Mouse (Mus musculus) adrenal gland, adult (tissue): ENCODE data around the gene Gm14409.
"Not testable (repeated sequence)": the region's sequence is repeated elsewhere in the genome, so short reads cannot be mapped to it uniquely, and the experiment has no call there.

Experiments
- DNase-seq, 2 experiments: peaks; one replicate each; pipeline ENCODE4 v3.0.0; 2022 to 2023; ENCODE audit warnings: low spot score in 1 of 2; ENCODE audit not compliant: inconsistent age in 2 of 2

Gene Gm14409

GRCm38 (mm10) chr2:177266936-177267335 lies at the start of gene Gm14409:
Gene Gm14409, minus strand, starts transcription at chr2:177267036.
- not testable (repeated sequence) for DNase-seq

DNA sequence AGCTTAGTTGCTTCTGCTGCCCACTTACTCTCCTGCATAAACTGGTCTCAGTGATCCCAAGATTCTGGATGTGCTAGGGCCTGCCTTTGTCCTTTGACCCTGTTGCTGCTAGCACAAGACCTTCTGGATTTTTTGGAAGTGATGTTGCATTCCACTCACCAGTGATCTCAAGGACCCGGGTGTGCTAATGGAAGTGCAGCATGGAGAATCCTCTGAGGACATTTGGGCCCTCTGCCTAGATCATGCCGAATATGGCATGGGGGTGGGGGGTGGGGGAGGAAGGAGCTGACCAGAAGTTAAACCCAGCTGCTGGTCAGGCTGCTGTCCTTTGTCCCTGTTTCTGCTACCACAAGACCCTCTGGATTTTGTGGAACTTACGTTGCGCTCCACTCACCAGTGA lies 42.8 kb upstream of the Gm14409 start:
- DNase-seq, result not testable (repeated sequence)

GRCm38 (mm10) chr2:177304980-177305379 lies 38.1 kb upstream of the Gm14409 start:
- not testable (repeated sequence) for DNase-seq

DNA sequence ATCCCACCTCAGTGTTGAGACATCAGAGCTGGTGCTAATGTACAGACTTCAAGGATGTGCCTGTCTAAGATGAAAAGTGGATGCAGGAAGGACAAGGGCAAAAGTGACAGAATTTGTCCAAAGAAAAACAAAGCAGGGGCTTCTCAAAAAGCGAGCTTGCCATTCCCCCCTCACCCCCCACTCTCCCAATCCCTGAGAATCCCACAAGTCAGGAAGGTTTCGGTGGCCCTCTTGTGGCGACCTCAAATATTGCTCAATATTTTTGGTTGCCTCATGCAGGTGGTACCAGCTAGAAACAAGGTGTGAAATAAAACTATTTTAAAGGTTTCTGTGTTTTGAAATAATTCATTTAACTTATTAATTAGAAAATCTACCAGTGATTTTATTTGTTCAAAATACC lies 16.9 kb upstream of the Gm14409 start:
- DNase-seq, result peak in 1 of 2 experiments; percentile 52

GRCm38 (mm10) chr2:177277754-177278153 lies 10.9 kb upstream of the Gm14409 start:
- peak in 1 of 2 experiments; percentile 18 for DNase-seq

DNA sequence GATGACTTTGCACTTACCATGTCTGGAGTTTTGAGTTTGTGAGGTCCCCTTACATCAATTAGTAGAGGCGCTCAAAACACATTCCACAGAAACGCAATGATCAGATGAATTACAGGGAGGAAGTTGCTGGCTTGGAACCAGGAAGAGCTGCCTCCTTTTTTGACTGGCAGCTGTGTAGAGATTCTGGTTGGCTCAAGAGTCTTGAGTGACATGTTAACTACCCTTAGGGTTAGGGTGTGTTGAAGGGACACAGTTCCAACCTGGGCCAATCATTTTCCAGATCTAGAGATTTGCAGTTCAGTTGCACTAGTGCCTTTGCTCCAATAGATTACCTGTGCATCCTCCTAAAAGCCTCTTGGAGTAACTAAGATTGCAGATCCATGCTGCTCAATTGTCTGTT lies 5.4 kb upstream of the Gm14409 start:
- not testable (repeated sequence) for DNase-seq

DNA sequence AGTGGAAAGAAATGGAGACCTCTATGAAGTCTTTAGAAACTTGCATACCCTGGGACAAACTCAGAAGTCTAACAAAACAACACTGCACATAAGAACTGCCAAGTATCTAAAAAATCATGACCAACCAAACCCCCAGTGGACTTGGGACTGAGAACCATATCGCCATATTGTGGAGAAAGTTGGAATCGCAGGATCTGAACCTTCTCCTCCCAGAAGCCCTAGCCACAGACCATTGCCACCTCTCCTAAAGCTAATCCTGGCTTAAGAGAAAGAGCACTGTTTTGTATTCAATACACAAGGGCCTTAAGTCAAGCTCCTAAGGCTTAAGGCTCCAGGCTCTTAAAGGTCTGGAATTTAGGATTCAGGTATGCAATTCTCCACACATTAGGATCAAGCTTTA lies 19.4 kb downstream of the Gm14409 start:
- DNase-seq, result peak in 1 of 2 experiments; percentile 59

GRCm38 (mm10) chr2:177230461-177230860 lies 36.4 kb downstream of the Gm14409 start:
- not testable (repeated sequence) for DNase-seq
